Mouse (Mus musculus) ES-E14 (cell line): ENCODE data around the gene Miga2.

ENCODE experiments used
- CHD2 ChIP-seq: IDR thresholded peaks from 2 replicates; pipeline ENCODE4 v1.6.1; 2014; ENCODE audit warnings: mild to moderate bottlenecking, low read depth, low read length, inconsistent platforms
- HCFC1 ChIP-seq: IDR thresholded peaks from 2 replicates; pipeline ENCODE4 v1.6.1; 2012; ENCODE audit warnings: low read length, inconsistent platforms, borderline replicate concordance; ENCODE audit not compliant: insufficient read depth
- MAFK ChIP-seq: IDR thresholded peaks from 2 replicates; pipeline ENCODE4 v1.6.1; 2014; ENCODE audit warnings: mild to moderate bottlenecking, low read depth, low read length, inconsistent platforms; ENCODE audit not compliant: insufficient read depth
- ZNF384 ChIP-seq: IDR thresholded peaks from 2 replicates; pipeline ENCODE4 v1.6.1; 2012; ENCODE audit warnings: low read depth, low read length, inconsistent platforms

- peak; percentile 60; the same call in 1 of the 2 replicates for TF ChIP-seq CHD2
- TF ChIP-seq HCFC1, result no peak
- TF ChIP-seq MAFK, result no peak
- peak; percentile 98 for TF ChIP-seq ZNF384
Observed at GRCm38 (mm10) chr2:30363773-30364650, at the start of gene Miga2.
